Mouse (Mus musculus) G1E-ER4 (cell line): ENCODE measurements around the gene Vmn1r23. TPM values are rescaled to one million over a fixed set of nuclear protein-coding genes. Genes with fewer than 3 reads are reported as not detected.
"Not testable (repeated sequence)": the region's sequence is repeated elsewhere in the genome, so short reads cannot be mapped to it uniquely, and the experiment has no call there.

Source experiments
- GATA1 ChIP-seq: IDR thresholded peaks from one replicate; pipeline ENCODE4 v1.8.0; 2012; ENCODE audit warnings: low read length, inconsistent platforms
- polyA plus RNA-seq: library from polyadenylated mRNA; stranded (reverse); fragments of >175 nt; gene quantifications from 2 replicates; pipeline ENCODE4 v1.2.3, GENCODE M21; 2012

Gene Vmn1r23
- polyA plus RNA-seq = not detected in 2 replicates

DNA sequence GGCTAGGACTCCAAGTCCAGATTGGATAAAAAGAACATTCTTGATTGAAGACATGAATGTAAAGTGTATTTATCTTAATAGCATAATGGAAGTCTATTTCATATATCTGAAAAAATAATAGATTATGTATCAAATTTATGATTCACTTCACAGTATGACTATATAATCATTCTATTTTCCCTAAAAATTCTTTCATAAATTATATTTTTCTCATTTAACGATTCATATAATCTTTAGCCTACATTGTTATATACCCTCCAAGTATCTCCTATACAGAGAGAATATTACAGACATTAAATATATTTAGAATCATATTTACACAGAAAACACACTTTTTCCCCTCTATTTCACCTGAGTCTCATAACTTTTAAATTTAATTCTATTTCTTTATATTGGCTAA is at the start of gene Vmn1r23:
TSS of gene Vmn1r23 (minus strand) at position 101 of the 400 bp plus-strand sequence.
- no peak for TF ChIP-seq GATA1

DNA sequence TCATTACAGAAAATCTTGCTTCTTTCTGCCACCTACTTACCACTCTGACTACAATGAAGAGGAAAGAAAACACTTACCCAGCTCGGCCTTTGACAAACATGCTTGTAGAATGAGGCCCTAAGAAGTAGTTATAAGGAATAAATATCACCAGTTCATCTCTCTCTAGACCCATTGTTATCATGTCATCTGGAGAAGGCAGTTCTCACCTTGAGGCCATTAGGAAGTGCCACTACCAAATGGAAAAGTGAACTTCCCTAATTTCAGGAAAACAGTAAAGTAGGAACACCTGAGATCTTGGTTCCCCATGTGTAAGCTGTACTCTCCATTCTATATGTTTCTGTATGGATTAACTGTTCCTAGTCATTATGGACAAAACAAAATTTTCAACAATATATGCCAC is 34.8 kb upstream of the Vmn1r23 start, which contains the start of gene Vmn1r24:
TSS of gene Vmn1r24 (minus strand) at position 101 of the 400 bp plus-strand sequence.
- not testable (repeated sequence) for TF ChIP-seq GATA1

DNA sequence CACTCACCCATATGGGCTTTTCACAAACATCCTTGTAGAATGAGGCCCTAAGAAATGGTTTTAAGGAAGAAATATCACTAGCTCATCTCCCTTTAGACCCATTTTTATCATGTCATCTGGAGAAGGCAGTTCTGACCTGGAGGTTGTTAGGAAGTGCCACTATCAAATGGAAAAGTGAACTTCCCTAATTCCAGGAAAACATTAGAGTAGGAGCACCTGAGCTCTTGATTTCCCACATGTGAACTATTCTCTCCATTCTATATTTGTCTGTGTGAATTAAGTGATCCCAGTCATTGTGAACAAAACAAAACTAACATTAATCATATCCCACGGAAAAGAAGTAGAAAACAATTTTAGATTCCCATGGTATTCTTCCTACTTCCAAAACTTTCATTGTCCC is 18.7 kb downstream of the Vmn1r23 start, which contains the start of gene Vmn1r22:
TSS of gene Vmn1r22 (minus strand) at position 101 of the 400 bp plus-strand sequence.
- TF ChIP-seq GATA1 = no peak

Other genes starting within 250 kb of the Vmn1r23 start
- gene Pyurf, start 234.8 kb downstream of the Vmn1r23 start, polyA plus RNA-seq = 16.5 and 23.4 TPM in 2 replicates
- gene Lancl2, start 224.3 kb downstream of the Vmn1r23 start, polyA plus RNA-seq = 32.3 and 40.3 TPM in 2 replicates
- gene Vopp1, start 101.7 kb downstream of the Vmn1r23 start, polyA plus RNA-seq = 5.9 and 9.4 TPM in 2 replicates
- gene Vmn1r21, start 76.5 kb downstream of the Vmn1r23 start, polyA plus RNA-seq = not detected in 2 replicates
- gene Vmn1r22, start 18.8 kb downstream of the Vmn1r23 start, polyA plus RNA-seq = not detected in 2 replicates
- gene Vmn1r24, start 34.7 kb upstream of the Vmn1r23 start, polyA plus RNA-seq = not detected in 2 replicates
- gene Vmn1r25, start 54.0 kb upstream of the Vmn1r23 start, polyA plus RNA-seq = not detected in 2 replicates
- gene Vmn1r26, start 88.3 kb upstream of the Vmn1r23 start, polyA plus RNA-seq = not detected in 2 replicates